Comparison of ENCODE assay signal across 10 mouse cellular contexts in the genomic region with DNA sequence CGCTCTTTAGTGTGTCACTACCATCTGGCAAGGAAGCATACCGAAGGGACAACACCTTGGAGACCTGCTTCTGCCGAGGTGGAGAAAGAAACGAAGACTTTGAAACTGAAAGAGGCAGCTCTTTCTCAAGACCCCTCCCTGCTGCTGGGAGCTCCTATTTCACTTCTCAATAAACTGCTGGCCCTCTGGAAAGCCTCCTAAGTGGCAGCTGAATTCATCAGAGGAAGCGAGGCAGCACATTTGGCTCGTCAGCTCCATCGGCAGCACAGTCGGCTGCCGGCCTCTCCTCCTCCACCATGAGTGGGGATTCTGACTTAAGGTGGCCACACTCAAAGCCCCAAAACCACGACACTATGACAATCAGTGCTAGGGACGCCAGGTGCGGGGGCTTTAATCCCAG. TPM values are rescaled to one million over a fixed set of nuclear protein-coding genes. Genes with fewer than 3 reads are reported as not detected.
DNase-seq lines count a peak whose midpoint lies in the region; ATAC-seq lines count a peak whose summit lies in the region.
"Had no signal": no experiment of that assay in that cellular context is flagged by ENCODE, and none has a peak within 500 bp of the region (broad histone marks: within the 10 kb centered on the region; RNA-seq: fewer than 3 reads in every experiment).

No protein-coding gene starts in this region.

- intact Hi-C loops in gastrocnemius, postnatal 36 days (cut with DNase I): loop anchor here (5.0 to 10.0 kb wide), 2 partner anchors 45 to 97 kb away; no protein-coding TSS in a partner anchor

- no peak overlapping the region for H3K4me3 ChIP-seq in neural tube, embryonic 11.5 days (ENCODE audit: low read depth, low read length)
- no peak overlapping the region for H3K4me3 ChIP-seq in hindbrain, embryonic 13.5 days
- no peak overlapping the region for H3K4me3 ChIP-seq in neural tube, embryonic 15.5 days (replicated peaks)
- H3K4me3 ChIP-seq: heart, embryonic 12.5 days had no signal

- no peaks in the 10 kb centered on the region for H3K27me3 ChIP-seq in neural tube, embryonic 11.5 days (ENCODE audit: control insufficient read depth, insufficient read depth, low read length)
- H3K27me3 ChIP-seq in hindbrain, embryonic 13.5 days: no peaks in the 10 kb centered on the region
- no peaks in the 10 kb centered on the region for H3K27me3 ChIP-seq in neural tube, embryonic 15.5 days (replicated peaks)
- H3K27me3 ChIP-seq: CH12.LX; heart, embryonic 12.5 days had no signal

- no peaks in the 10 kb centered on the region for H3K9me3 ChIP-seq in neural tube, embryonic 11.5 days (ENCODE audit: control insufficient read depth, low read length)
- H3K9me3 ChIP-seq in hindbrain, embryonic 13.5 days: no peaks in the 10 kb centered on the region
- H3K9me3 ChIP-seq in neural tube, embryonic 15.5 days (replicated peaks): no peaks in the 10 kb centered on the region
- H3K9me3 ChIP-seq: heart, embryonic 12.5 days had no signal

- H3K4me1 ChIP-seq in neural tube, embryonic 11.5 days (ENCODE audit: control insufficient read depth, insufficient read depth, low read length): no peaks in the 10 kb centered on the region
- H3K4me1 ChIP-seq in hindbrain, embryonic 13.5 days (replicated peaks): peaks cover 15% of the 10 kb centered on the region
- H3K4me1 ChIP-seq in neural tube, embryonic 15.5 days: peaks cover 16% of the 10 kb centered on the region

- WGBS in neural tube, embryonic 11.5 days: 56% methylated on average over 12 of the region's 12 CpGs
- WGBS in hindbrain, embryonic 13.5 days: 52% methylated on average over 12 of the region's 12 CpGs
- 47% methylated on average over 12 of the region's 12 CpGs for WGBS in neural tube, embryonic 15.5 days

- ATAC-seq in frontal cortex, adult (ENCODE audit: low TSS enrichment): peak; percentile 31; the same call in 1 of the 2 replicates
- ATAC-seq in neural tube, embryonic 11.5 days (ENCODE audit: insufficient read depth, low FRiP score, low TSS enrichment): no peak
- no peak for ATAC-seq in hindbrain, embryonic 13.5 days (ENCODE audit: low FRiP score)
- no peak for ATAC-seq in neural tube, embryonic 15.5 days (ENCODE audit: low FRiP score)

- H3K27ac ChIP-seq in neural tube, embryonic 11.5 days (ENCODE audit: low read depth, low read length): peak overlapping the region; percentile 61
- peak overlapping the region; percentile 71 for H3K27ac ChIP-seq in hindbrain, embryonic 13.5 days
- peak overlapping the region; percentile 68 for H3K27ac ChIP-seq in neural tube, embryonic 15.5 days (replicated peaks)

- peaks cover 3% of the 10 kb centered on the region; the same call in 1 of the 2 replicates for H3K36me3 ChIP-seq in neural tube, embryonic 11.5 days (ENCODE audit: control insufficient read depth, insufficient read depth, low read length)
- H3K36me3 ChIP-seq in hindbrain, embryonic 13.5 days: peaks cover 54% of the 10 kb centered on the region
- peaks cover 34% of the 10 kb centered on the region for H3K36me3 ChIP-seq in neural tube, embryonic 15.5 days

- H3K9ac ChIP-seq in neural tube, embryonic 11.5 days (ENCODE audit: low read length): no peak overlapping the region
- no peak overlapping the region for H3K9ac ChIP-seq in hindbrain, embryonic 13.5 days
- H3K9ac ChIP-seq in neural tube, embryonic 15.5 days (replicated peaks): no peak overlapping the region; the same call in 1 of the 2 replicates

- no peak overlapping the region for H3K4me2 ChIP-seq in neural tube, embryonic 11.5 days (ENCODE audit: low read depth)
- H3K4me2 ChIP-seq in hindbrain, embryonic 13.5 days: no peak overlapping the region
- H3K4me2 ChIP-seq in neural tube, embryonic 15.5 days: peak overlapping the region; percentile 19; the same call in 1 of the 2 replicates
- H3K4me2 ChIP-seq: heart, embryonic 12.5 days had no signal

- DNase-seq in frontal cortex, adult 2 months (ENCODE audit: extremely low spot score in 1 of 2, low spot score in 1 of 2): no peak
- DNase-seq in neural tube, embryonic 11.5 days (ENCODE audit: low spot score): no peak
- DNase-seq in neural tube, embryonic 10.5 days (ENCODE audit: extremely low spot score, low spot score): no peak
- DNase-seq in gastrocnemius, postnatal 4 days (ENCODE audit: low spot score in 2 of 2): no peak
- DNase-seq in gastrocnemius, postnatal 36 days: no peak

RNA-seq across cellular contexts. Expression of a gene that starts 41.3 kb away (rescaled TPM):
- polyA plus RNA-seq in frontal cortex, adult 2 months (2012; rRNA removed): 37.8 and 38.8 TPM in 2 replicates
- polyA plus RNA-seq in neural tube, embryonic 11.5 days (2014; fragmentation: Nextera tagmentation; extraction: Ambion mirVana): 26.9 and 32.2 TPM in 2 replicates
- polyA plus RNA-seq in hindbrain, embryonic 13.5 days (2015; fragmentation: Nextera tagmentation; extraction: Ambion mirVana): 12.3 and 12.5 TPM in 2 replicates
- 19.9 and 28.4 TPM in 2 replicates for polyA plus RNA-seq in neural tube, embryonic 15.5 days (2015; fragmentation: Nextera tagmentation; extraction: Ambion mirVana)
- total RNA-seq in gastrocnemius, postnatal 4 days (2021): 10 to 100 TPM; 40.0 to 41.0 TPM
- 1 to 10 TPM; 6.9 TPM for total RNA-seq in gastrocnemius, postnatal 36 days (2021)
